Mouse (Mus musculus) hindbrain, embryonic 12.5 days (tissue): ENCODE data around the gene Tbca. TPM values are rescaled to one million over a fixed set of nuclear protein-coding genes. Genes with fewer than 3 reads are reported as not detected.

Source experiments
- ATAC-seq: fragments of 200-750 bp; cut with Nextera tagmentation; 2 replicates; pipeline ENCODE4 v1.8.0; 2017; ENCODE audit warnings: moderate TSS enrichment; ENCODE audit not compliant: low FRiP score
- H3K27ac ChIP-seq: fragments of 300-500 bp; sonication (generic); 2 replicates; pipeline ENCODE4 v1.5.1; 2016; ENCODE audit warnings: mild to moderate bottlenecking
- H3K27me3 ChIP-seq: fragments of 300-500 bp; sonication (generic); 2 replicates; pipeline ENCODE4 v1.6.1; 2016; ENCODE audit warnings: mild to moderate bottlenecking
- H3K36me3 ChIP-seq: fragments of 300-500 bp; sonication (generic); 2 replicates; pipeline ENCODE4 v1.6.1; 2016; ENCODE audit warnings: mild to moderate bottlenecking
- H3K4me1 ChIP-seq: fragments of 300-500 bp; sonication (generic); 2 replicates; pipeline ENCODE4 v1.6.1; 2016
- H3K4me2 ChIP-seq: fragments of 300-500 bp; sonication (generic); replicated peaks from 2 replicates; pipeline ENCODE4 v1.6.1; 2016; ENCODE audit warnings: mild to moderate bottlenecking
- H3K4me3 ChIP-seq: fragments of 300-500 bp; sonication (generic); 2 replicates; pipeline ENCODE4 v1.5.1; 2016; ENCODE audit warnings: mild to moderate bottlenecking
- H3K9ac ChIP-seq: fragments of 300-500 bp; sonication (generic); 2 replicates; pipeline ENCODE4 v1.6.1; 2016; ENCODE audit warnings: mild to moderate bottlenecking, moderate library complexity
- H3K9me3 ChIP-seq: fragments of 300-500 bp; sonication (generic); replicated peaks from 2 replicates; pipeline ENCODE4 v1.6.1; 2016; ENCODE audit warnings: mild to moderate bottlenecking
- WGBS: fragments of 180-500 bp; shearing (Covaris S2); methylation state at CpG from one replicate; pipeline ENCODE4 v1.1.7; 2016; 5-methylcytosine and 5-hydroxymethylcytosine counted together
- polyA plus RNA-seq: library from polyadenylated mRNA; unstranded; fragments of >200 nt; fragmentation: Nextera tagmentation; extraction: Ambion mirVana; gene quantifications from 2 replicates; pipeline ENCODE4 v1.2.1, GENCODE M21; 2016

The Tbca gene
- polyA plus RNA-seq, 1 experiment from 2014 or later = 223 TPM

- Histone ChIP-seq H3K4me1 (no peaks in the 10 kb centered on the region), H3K36me3 (no peaks in the 10 kb centered on the region), H3K9ac (no peak overlapping the region), H3K27me3 (peaks cover 52% of the 10 kb centered on the region), H3K9me3 (no peaks in the 10 kb centered on the region), H3K4me3 (no peak overlapping the region), H3K4me2 (no peak overlapping the region), H3K27ac (no peak overlapping the region)
- no peak for ATAC-seq
- 67% methylated on average over 8 of the region's 8 CpGs for WGBS
Observed at GRCm38 (mm10) chr13:94858016-94858575, 69.4 kb downstream of the Tbca start.

GRCm38 (mm10) chr13:94859256-94859655, 70.5 kb downstream of the Tbca start:
- no peak for ATAC-seq
- H3K27me3 ChIP-seq = peaks cover 64% of the 10 kb centered on the region
- H3K27ac ChIP-seq = no peak overlapping the region
- 89% methylated on average over 8 of the region's 8 CpGs for WGBS
- H3K9me3 ChIP-seq = no peaks in the 10 kb centered on the region
- H3K4me1 ChIP-seq = no peaks in the 10 kb centered on the region
- H3K4me3 ChIP-seq = no peak overlapping the region
- H3K36me3 ChIP-seq = no peaks in the 10 kb centered on the region
- no peak overlapping the region for H3K9ac ChIP-seq
- no peak overlapping the region for H3K4me2 ChIP-seq

- Histone ChIP-seq H3K36me3 (no peaks in the 10 kb centered on the region), H3K9ac (no peak overlapping the region), H3K27me3 (peaks cover 85% of the 10 kb centered on the region), H3K4me1 (no peaks in the 10 kb centered on the region), H3K27ac (no peak overlapping the region), H3K9me3 (no peaks in the 10 kb centered on the region), H3K4me2 (no peak overlapping the region), H3K4me3 (no peak overlapping the region)
- ATAC-seq = no peak
- WGBS = 71% methylated on average over 5 of the region's 5 CpGs
Observed at GRCm38 (mm10) chr13:94862491-94863230, 74.0 kb downstream of the Tbca start.

GRCm38 (mm10) chr13:94866906-94867305, 78.2 kb downstream of the Tbca start:
- 29% methylated on average over 2 of the region's 2 CpGs for WGBS
- H3K4me1 ChIP-seq = peaks cover 10% of the 10 kb centered on the region; the same call in 1 of the 2 replicates

GRCm38 (mm10) chr13:94867772-94868171, 79.1 kb downstream of the Tbca start:
- H3K9me3 ChIP-seq = no peaks in the 10 kb centered on the region
- no peak overlapping the region for H3K27ac ChIP-seq
- no peak overlapping the region for H3K4me2 ChIP-seq
- WGBS = 43% methylated on average over 4 of the region's 4 CpGs
- H3K9ac ChIP-seq = no peak overlapping the region
- no peak for ATAC-seq
- no peak overlapping the region for H3K4me3 ChIP-seq
- H3K4me1 ChIP-seq = peaks cover 10% of the 10 kb centered on the region; the same call in 1 of the 2 replicates
- peaks cover 87% of the 10 kb centered on the region for H3K27me3 ChIP-seq
- H3K36me3 ChIP-seq = no peaks in the 10 kb centered on the region

More at GRCm38 (mm10) chr13:94866906-94867305, 78.2 kb downstream of the Tbca start:
- Histone ChIP-seq H3K9ac (no peak overlapping the region), H3K9me3 (no peaks in the 10 kb centered on the region), H3K36me3 (no peaks in the 10 kb centered on the region), H3K27me3 (peaks cover 90% of the 10 kb centered on the region), H3K4me3 (no peak overlapping the region), H3K4me2 (no peak overlapping the region), H3K27ac (no peak overlapping the region)
- ATAC-seq = no peak

- Histone ChIP-seq H3K9ac (no peak overlapping the region), H3K27ac (no peak overlapping the region), H3K4me2 (peak overlapping the region; percentile 38), H3K36me3 (no peaks in the 10 kb centered on the region), H3K4me1 (peaks cover 10% of the 10 kb centered on the region; the same call in 1 of the 2 replicates), H3K9me3 (no peaks in the 10 kb centered on the region), H3K27me3 (peaks cover 86% of the 10 kb centered on the region), H3K4me3 (peak overlapping the region; percentile 11)
- ATAC-seq = peak; percentile 76
- under 1% methylated on average over 33 of the region's 35 CpGs for whole genome bisulfite sequencing
Observed at GRCm38 (mm10) chr13:94868478-94868950, 79.8 kb downstream of the Tbca start.

- no peak overlapping the region for H3K9ac ChIP-seq
- no peaks in the 10 kb centered on the region for H3K36me3 ChIP-seq
- ATAC-seq = no peak
- H3K27ac ChIP-seq = no peak overlapping the region
- no peaks in the 10 kb centered on the region for H3K9me3 ChIP-seq
- H3K4me3 ChIP-seq = no peak overlapping the region
- peaks cover 81% of the 10 kb centered on the region for H3K27me3 ChIP-seq
- WGBS = under 1% methylated on average over 8 of the region's 8 CpGs
- peak overlapping the region; percentile 38 for H3K4me2 ChIP-seq
- H3K4me1 ChIP-seq = peaks cover 10% of the 10 kb centered on the region; the same call in 1 of the 2 replicates
Observed at GRCm38 (mm10) chr13:94869541-94869940, 80.8 kb downstream of the Tbca start.

- Histone ChIP-seq H3K4me3 (no peak overlapping the region), H3K36me3 (no peaks in the 10 kb centered on the region), H3K27ac (peak overlapping the region; percentile 24), H3K9me3 (no peaks in the 10 kb centered on the region), H3K9ac (no peak overlapping the region), H3K27me3 (peaks cover 81% of the 10 kb centered on the region), H3K4me1 (peaks cover 11% of the 10 kb centered on the region; the same call in 1 of the 2 replicates), H3K4me2 (no peak overlapping the region)
- 4% methylated on average over 9 of the region's 9 CpGs for WGBS
- no peak for ATAC-seq
Observed at GRCm38 (mm10) chr13:94870071-94870460, 81.4 kb downstream of the Tbca start.

GRCm38 (mm10) chr13:94870461-94871186, 81.9 kb downstream of the Tbca start:
- H3K9ac ChIP-seq = no peak overlapping the region
- no peak overlapping the region for H3K4me3 ChIP-seq
- H3K4me2 ChIP-seq = no peak overlapping the region
- ATAC-seq = no peak
- no peaks in the 10 kb centered on the region for H3K36me3 ChIP-seq
- H3K9me3 ChIP-seq = no peaks in the 10 kb centered on the region
- H3K27me3 ChIP-seq = peaks cover 81% of the 10 kb centered on the region
- peaks cover 13% of the 10 kb centered on the region; the same call in 1 of the 2 replicates for H3K4me1 ChIP-seq
- under 1% methylated on average over 21 of the region's 21 CpGs for WGBS
- peak overlapping the region; percentile 24 for H3K27ac ChIP-seq

GRCm38 (mm10) chr13:94871806-94872320, 83.2 kb downstream of the Tbca start:
- ATAC-seq = no peak
- Histone ChIP-seq H3K27ac (no peak overlapping the region), H3K4me1 (peaks cover 13% of the 10 kb centered on the region; the same call in 1 of the 2 replicates), H3K27me3 (peaks cover 77% of the 10 kb centered on the region), H3K36me3 (no peaks in the 10 kb centered on the region), H3K4me2 (no peak overlapping the region), H3K9me3 (no peaks in the 10 kb centered on the region), H3K4me3 (no peak overlapping the region), H3K9ac (no peak overlapping the region)
- WGBS = under 1% methylated on average over 7 of the region's 7 CpGs

GRCm38 (mm10) chr13:94872439-94872838, 83.7 kb downstream of the Tbca start:
- Histone ChIP-seq H3K27ac (no peak overlapping the region), H3K9ac (no peak overlapping the region), H3K36me3 (no peaks in the 10 kb centered on the region), H3K4me3 (no peak overlapping the region), H3K9me3 (no peaks in the 10 kb centered on the region), H3K27me3 (peaks cover 77% of the 10 kb centered on the region), H3K4me2 (no peak overlapping the region), H3K4me1 (peaks cover 13% of the 10 kb centered on the region; the same call in 1 of the 2 replicates)
- under 1% methylated on average over 18 of the region's 19 CpGs for WGBS
- ATAC-seq = no peak
